Mouse (Mus musculus): ENCODE data around the gene Tab1. TPM values are rescaled to one million over a fixed set of nuclear protein-coding genes. Genes with fewer than 3 reads are reported as not detected.

Gene Tab1
- total RNA-seq, 1 experiment from 2014 or later, result 14.6 TPM

GRCm38 (mm10) chr15:80163274-80163673 lies 30.3 kb downstream of the Tab1 start:
- peak; percentile 23 for DNase-seq

GRCm38 (mm10) chr15:80163716-80164115 lies 30.8 kb downstream of the Tab1 start:
- no peak for DNase-seq

GRCm38 (mm10) chr15:80165396-80165795 lies 32.5 kb downstream of the Tab1 start:
- DNase-seq, result no peak

GRCm38 (mm10) chr15:80169484-80169883 lies 36.6 kb downstream of the Tab1 start:
- no peak for DNase-seq

- no peak for DNase-seq
These were observed 37.4 kb downstream of the Tab1 start for GRCm38 (mm10) chr15:80170357-80170756.

GRCm38 (mm10) chr15:80171286-80171685 lies 38.4 kb downstream of the Tab1 start:
- DNase-seq, result no peak

GRCm38 (mm10) chr15:80171791-80172190 lies 38.9 kb downstream of the Tab1 start:
- no peak for DNase-seq

- peak; percentile 56 for DNase-seq
These were observed 40.3 kb downstream of the Tab1 start, which contains the start of gene Mgat3 for GRCm38 (mm10) chr15:80173001-80173771. Gene Mgat3 (plus strand): TSS chr15:80173721.

- DNase-seq, result peak; percentile 36
These were observed 41.1 kb downstream of the Tab1 start for GRCm38 (mm10) chr15:80173781-80174597.

GRCm38 (mm10) chr15:80174598-80174875 lies 41.6 kb downstream of the Tab1 start:
- no peak for DNase-seq

GRCm38 (mm10) chr15:80175316-80175715 lies 42.4 kb downstream of the Tab1 start:
- no peak for DNase-seq

GRCm38 (mm10) chr15:80175756-80176155 lies 42.8 kb downstream of the Tab1 start:
- no peak for DNase-seq

- DNase-seq, result peak; percentile 26
These were observed 48.6 kb downstream of the Tab1 start for GRCm38 (mm10) chr15:80181561-80181960.

- DNase-seq, result no peak
These were observed 49.3 kb downstream of the Tab1 start for GRCm38 (mm10) chr15:80182072-80182700.

GRCm38 (mm10) chr15:80188927-80189326 lies 56.0 kb downstream of the Tab1 start:
- no peak for DNase-seq

- DNase-seq, result no peak
These were observed 57.1 kb downstream of the Tab1 start for GRCm38 (mm10) chr15:80190075-80190474.

GRCm38 (mm10) chr15:80191585-80192245 lies 58.8 kb downstream of the Tab1 start:
- no peak for DNase-seq

- DNase-seq, result no peak
These were observed 59.3 kb downstream of the Tab1 start for GRCm38 (mm10) chr15:80192246-80192585.

- no peak for DNase-seq
These were observed 59.9 kb downstream of the Tab1 start for GRCm38 (mm10) chr15:80192847-80193246.

GRCm38 (mm10) chr15:80199556-80199955 lies 66.6 kb downstream of the Tab1 start:
- DNase-seq, result no peak

GRCm38 (mm10) chr15:80202111-80202775 lies 69.3 kb downstream of the Tab1 start:
- DNase-seq, result no peak

GRCm38 (mm10) chr15:80203406-80203805 lies 70.5 kb downstream of the Tab1 start:
- peak; percentile 60 for DNase-seq

Measured in adrenal gland, postnatal 14 days (tissue).